Mouse (Mus musculus): ENCODE results near the gene Zdhhc4.

Gene Zdhhc4

DNA sequence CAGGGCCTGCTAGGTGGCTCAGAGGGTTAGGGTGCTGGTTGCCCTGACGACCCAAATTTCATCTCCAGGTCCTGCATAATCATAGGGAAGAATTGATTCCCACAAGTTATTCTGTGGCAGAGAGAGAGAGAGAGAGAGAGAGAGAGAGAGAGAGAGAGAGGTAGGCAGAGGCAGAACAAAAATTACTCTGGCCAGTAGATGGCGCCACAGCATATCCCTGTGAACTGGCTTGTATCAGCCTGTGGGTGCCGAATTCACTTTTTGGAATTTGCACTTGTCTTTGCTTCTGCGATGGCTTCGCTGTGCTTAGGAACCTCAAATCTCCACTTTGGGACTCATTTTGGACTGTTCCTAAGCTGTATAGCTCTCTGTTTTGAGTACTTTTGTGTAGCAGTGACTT lies 4.8 kb upstream of the Zdhhc4 start:
- DNase-seq (ENCODE audit: extremely low read depth, low read depth, low spot score), result no peak

- no peak for DNase-seq (ENCODE audit: extremely low read depth, low read depth, low spot score)
These were observed 11.8 kb downstream of the Zdhhc4 start for GRCm38 (mm10) chr5:143317288-143317610.

DNA sequence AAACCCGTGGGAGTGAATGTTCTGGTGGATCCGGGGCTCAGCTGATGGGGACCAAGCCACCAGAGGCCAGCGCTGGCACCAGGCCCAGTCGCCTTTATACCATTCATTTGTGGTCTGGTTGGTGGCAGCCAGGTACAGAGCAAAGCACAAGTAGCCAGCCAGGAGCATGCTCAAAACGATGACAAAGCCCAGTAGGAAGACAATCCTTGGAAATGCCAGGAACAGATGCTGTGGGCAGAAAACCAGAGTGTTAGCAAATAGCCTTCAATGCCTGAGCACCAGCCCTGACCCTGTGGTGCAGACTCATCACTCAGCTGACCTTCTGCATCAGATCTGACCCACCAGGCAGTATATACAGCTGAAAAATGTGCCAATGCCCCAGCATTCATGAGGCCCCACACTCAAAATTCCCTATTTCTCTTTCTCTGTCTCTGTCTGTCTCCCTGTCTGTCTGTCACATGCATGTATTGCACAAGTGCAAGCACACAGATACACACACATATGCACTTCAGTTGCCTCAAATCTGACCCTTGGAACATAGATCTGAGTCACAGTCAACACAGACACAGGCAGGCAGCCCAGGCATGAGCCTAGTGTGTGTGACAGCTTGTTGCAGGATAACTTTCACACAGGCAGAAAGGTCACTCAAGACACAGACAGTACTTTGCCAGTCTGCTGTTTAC lies 12.3 kb downstream of the Zdhhc4 start:
- DNase-seq (ENCODE audit: extremely low read depth, low read depth, low spot score), result no peak

DNA sequence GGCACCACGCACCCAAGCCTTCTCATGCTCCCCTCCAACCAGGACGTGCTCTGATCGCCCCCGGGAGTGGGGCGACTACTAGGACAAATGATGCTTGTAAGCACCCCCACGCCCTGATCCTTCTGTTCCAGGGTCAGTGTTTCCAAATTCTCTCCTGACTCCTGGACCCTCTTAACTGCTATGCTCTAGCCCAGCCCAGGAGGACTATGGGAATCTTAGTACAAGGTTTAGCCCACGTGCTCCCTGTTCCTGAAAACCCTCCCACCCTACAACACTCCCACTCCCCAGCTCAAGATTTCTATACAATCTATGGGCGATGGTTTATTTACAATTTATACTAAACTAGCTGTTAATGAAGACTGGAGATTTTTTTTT lies 13.6 kb downstream of the Zdhhc4 start:
- no peak for DNase-seq (ENCODE audit: extremely low read depth, low read depth, low spot score)

- no peak for DNase-seq (ENCODE audit: extremely low read depth, low read depth, low spot score)
These were observed 14.1 kb downstream of the Zdhhc4 start, which contains the start of gene E130309D02Rik for GRCm38 (mm10) chr5:143314730-143315513. E130309D02Rik (minus strand) TSS chr5:143315360.

DNA sequence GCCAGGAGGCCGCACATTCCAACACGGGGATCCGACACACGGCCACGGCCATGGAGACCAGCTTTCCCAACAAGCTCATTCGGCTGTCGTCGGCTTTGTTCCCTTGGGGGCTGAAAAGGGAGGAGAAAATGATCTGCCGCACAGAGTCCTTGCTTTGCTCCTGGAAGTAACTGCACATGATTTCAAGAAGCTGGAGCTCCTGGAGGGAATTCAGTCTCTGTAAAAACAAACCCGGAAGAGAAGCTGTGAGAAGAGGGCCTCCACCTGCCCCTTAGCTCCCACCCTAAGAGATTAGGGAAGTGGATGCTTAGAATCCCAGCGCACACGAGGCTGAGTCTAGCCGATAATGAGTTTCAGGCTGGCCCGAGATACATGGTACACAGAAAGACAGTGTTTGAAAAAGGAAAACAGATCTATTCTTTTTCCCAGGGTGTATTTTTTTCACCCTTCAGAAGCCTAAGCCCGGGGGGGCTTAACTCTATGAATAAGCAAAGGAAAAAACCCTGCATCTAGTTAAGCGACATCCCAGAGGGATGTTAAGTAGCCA lies 14.8 kb downstream of the Zdhhc4 start:
- DNase-seq (ENCODE audit: extremely low read depth, low read depth, low spot score), result no peak

GRCm38 (mm10) chr5:143311886-143312285 lies 17.2 kb downstream of the Zdhhc4 start:
- DNase-seq (ENCODE audit: extremely low read depth, low read depth, low spot score), result no peak

DNA sequence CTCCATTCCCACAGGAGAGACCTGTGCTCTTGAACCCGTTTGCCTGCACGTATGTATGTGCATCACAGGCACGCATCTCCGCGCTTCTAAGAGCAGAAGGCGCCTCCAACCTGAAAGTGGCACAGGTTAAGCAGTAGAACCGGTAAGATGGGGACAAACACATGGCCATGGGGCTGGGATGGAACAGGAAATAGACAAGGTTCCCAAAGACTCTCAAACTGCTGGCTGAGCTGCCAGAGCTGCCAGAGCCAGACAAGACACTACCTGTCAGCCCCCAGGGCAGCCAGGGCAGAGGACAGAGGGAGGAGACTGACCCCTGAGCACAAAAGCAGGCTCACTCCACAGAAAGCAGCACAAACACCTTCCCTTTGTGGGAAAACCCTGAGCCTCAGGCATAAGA lies 19.1 kb downstream of the Zdhhc4 start:
- DNase-seq (ENCODE audit: extremely low read depth, low read depth, low spot score), result peak; percentile 78

DNA sequence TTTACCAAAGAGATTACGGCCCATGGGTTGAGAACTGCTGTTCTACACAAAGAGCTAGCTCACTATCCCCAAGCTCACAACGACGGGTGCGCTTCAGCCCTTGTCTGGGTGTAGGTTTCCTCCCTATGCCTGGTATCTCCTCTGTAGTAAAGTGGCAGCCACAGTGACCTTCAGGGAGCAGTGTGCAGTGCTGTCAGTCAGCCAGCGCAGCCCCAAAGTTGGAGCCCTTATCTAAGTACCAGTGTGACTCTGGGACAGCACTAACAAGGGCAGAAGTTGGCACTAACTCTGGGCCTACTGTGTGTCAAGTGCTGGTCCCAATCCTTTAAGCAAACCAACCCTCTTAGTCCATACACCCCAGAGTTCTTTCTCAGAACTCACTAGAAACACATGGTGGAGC lies 20.2 kb downstream of the Zdhhc4 start:
- no peak for DNase-seq (ENCODE audit: extremely low read depth, low read depth, low spot score)

- DNase-seq (ENCODE audit: extremely low read depth, low read depth, low spot score), result no peak
These were observed 24.8 kb downstream of the Zdhhc4 start for GRCm38 (mm10) chr5:143304251-143304650.

DNA sequence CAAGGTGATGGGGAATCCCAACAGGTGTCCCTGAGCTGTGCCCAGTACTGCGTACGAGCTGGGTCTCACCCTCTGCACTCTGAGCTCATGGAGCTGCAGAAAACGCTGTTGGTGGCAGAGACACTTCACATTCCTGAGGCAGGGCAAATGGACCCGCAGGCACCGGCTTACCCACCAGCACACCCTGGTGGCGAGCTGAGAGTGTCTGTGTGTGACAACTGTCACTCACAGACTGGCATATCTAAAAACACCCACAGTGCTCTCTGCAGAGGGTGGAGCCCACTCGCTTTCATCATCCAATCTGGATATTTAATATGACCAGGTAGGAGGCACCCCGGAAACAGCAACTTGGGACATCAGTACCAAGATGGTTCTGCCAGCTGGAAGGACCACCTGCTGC lies 27.8 kb downstream of the Zdhhc4 start:
- no peak for DNase-seq (ENCODE audit: extremely low read depth, low read depth, low spot score)

DNA sequence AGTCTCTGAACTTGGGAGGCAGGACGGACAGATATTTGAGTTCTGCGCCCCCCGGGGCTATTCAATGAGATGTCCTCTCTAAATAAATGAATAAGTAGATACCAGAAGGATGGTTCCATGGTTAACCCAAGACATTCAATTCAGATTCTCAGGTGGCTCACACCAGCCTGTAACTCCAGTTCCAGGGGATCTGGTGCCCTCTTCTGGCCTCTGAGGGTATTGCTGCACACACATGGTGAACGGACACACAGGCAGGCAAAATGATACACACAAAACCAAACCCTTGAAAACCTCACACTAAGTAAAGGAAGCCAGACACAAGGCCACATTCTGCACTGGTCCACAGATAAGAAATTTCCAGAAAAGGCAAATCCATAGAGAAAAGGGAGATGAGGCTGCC lies 29.4 kb downstream of the Zdhhc4 start:
- no peak for DNase-seq (ENCODE audit: extremely low read depth, low read depth, low spot score)

- no peak for DNase-seq (ENCODE audit: extremely low read depth, low read depth, low spot score)
These were observed 30.7 kb downstream of the Zdhhc4 start for GRCm38 (mm10) chr5:143298391-143298790.

GRCm38 (mm10) chr5:143297986-143298385 lies 31.1 kb downstream of the Zdhhc4 start:
- DNase-seq (ENCODE audit: extremely low read depth, low read depth, low spot score), result no peak

GRCm38 (mm10) chr5:143295330-143295729 lies 33.7 kb downstream of the Zdhhc4 start:
- DNase-seq (ENCODE audit: extremely low read depth, low read depth, low spot score), result no peak

GRCm38 (mm10) chr5:143294862-143295261 lies 34.2 kb downstream of the Zdhhc4 start:
- DNase-seq (ENCODE audit: extremely low read depth, low read depth, low spot score), result no peak

GRCm38 (mm10) chr5:143293404-143293803 lies 35.7 kb downstream of the Zdhhc4 start, which contains the start of gene Zfp853:
Zfp853 (minus strand) TSS chr5:143293623.
- DNase-seq (ENCODE audit: extremely low read depth, low read depth, low spot score), result no peak

DNA sequence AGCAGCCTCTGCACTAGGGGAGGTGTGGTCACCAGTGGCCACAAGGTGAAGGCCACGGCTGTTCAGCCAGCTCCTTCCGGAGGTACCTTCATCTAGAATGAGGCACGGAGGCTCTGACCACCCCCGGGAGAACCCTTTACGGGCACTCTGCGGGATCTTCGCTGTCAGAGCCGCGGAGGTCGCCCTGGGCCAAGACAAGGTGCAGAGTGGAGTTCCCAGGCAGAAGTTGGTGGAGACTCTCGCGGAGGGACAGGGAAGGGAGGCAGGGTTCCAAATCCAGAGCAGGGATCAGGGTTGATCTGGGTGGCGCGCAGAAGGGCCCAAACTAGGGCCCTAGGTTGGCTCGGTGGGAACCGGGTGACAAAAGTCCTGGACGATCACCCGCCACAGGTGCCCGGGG lies 36.2 kb downstream of the Zdhhc4 start:
- no peak for DNase-seq (ENCODE audit: extremely low read depth, low read depth, low spot score)

- DNase-seq (ENCODE audit: extremely low read depth, low read depth, low spot score), result no peak
These were observed 39.8 kb downstream of the Zdhhc4 start for GRCm38 (mm10) chr5:143289299-143289698.

DNA sequence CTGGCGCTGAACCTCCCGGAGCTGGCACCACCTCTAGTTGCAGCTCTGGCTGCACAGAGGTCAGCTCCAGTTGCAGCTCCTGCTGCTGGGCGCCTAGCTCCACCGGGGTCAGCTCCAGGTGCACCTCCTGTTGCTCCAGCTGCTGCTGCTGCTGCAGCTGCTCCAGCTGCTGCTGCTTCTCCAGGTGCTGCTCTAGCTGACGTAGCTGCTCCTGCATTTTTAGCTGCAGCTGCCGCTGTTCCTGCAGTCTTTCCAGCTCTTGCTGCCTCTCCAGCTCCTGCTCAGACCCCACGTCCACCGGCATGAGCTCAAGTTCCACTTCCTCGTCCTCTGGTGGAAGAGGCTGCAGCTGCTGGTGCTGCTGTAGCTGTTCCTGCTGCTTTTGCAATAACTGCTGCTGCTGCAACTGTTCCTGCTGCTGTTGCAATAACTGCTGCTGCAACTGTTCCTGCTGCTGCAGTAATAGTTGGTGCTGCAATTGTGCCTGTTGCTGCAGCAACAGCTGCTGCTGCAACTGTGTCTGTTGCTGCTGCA lies 40.6 kb downstream of the Zdhhc4 start:
- DNase-seq (ENCODE audit: extremely low read depth, low read depth, low spot score), result no peak

DNA sequence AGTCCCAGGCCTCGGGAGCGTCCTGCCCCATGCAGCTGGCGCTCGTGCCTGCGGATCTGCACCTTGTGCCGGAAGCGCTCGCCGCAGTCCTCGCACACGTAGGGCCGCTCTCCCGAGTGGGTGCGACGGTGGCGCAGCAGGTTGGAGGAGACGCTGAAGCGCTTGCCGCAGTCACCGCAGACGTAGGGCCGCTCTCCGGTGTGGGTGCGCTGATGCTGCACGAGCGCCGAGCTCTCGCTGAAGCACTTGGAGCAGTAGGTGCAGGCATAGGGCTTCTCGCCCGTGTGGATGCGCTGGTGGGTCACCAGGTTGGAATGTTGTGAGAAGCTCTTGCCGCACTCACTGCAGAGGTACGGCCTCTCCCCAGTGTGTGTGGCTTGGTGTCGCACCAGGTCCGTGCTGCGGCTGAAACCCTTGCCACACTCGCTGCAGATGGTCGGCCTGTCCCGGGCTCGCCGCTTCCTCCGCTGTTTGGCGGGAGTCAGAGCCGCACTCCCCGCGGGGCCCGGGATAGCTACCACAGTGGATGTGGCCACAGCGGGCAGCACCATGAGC lies 41.2 kb downstream of the Zdhhc4 start:
- no peak for DNase-seq (ENCODE audit: extremely low read depth, low read depth, low spot score)

DNA sequence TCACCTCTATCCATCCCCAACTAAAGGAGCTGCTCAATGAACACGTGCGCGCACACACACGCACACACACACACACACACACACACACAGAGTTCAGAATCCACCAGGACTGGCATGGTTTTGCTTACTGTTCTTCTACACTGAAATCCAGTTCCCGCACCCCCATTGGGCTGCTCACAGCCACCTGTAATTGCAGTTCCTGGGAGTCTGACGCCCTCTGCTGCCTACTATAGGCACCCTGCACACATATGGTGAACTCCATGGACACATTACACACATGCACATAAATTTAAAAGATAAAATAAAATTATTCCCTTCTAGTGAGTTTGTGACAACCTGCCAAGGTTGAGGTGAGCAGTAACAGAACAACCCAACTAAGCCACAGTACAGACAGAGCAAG lies 44.3 kb downstream of the Zdhhc4 start:
- no peak for DNase-seq (ENCODE audit: extremely low read depth, low read depth, low spot score)
